Mouse (Mus musculus): ENCODE measurements around the gene 6430550D23Rik. TPM values are rescaled to one million over a fixed set of nuclear protein-coding genes. Genes with fewer than 3 reads are reported as not detected.

The 6430550D23Rik gene
- polyA plus RNA-seq, 1 experiment from 2014 or later = 0.90 TPM

- 35% methylated on average over 4 of the region's 4 CpGs for WGBS (ENCODE audit: insufficient replicate concordance)
- DNase-seq (peak; percentile 63), ATAC-seq (peak; percentile 95)
- peak; percentile 88 for TF ChIP-seq EP300 (IDR thresholded peaks at IDR 0.05; ENCODE audit: low read depth)
- TF ChIP-seq CTCF (IDR thresholded peaks at IDR 0.05; ENCODE audit: low read depth) = peak; percentile 59
- peak overlapping the region; percentile 75 for H3K27ac ChIP-seq (ENCODE audit: low read depth)
- H3K4me2 ChIP-seq (ENCODE audit: low read depth, low read length) = peak overlapping the region; percentile 70
- H3K4me1 ChIP-seq (ENCODE audit: insufficient read depth) = peaks cover 11% of the 10 kb centered on the region
- peak overlapping the region; percentile 29 for H3K4me3 ChIP-seq (ENCODE audit: low read depth, low read length)
- no peaks in the 10 kb centered on the region for H3K9me3 ChIP-seq (ENCODE audit: low read length)
- peak overlapping the region; percentile 50 for H3K9ac ChIP-seq (replicated peaks)
- peaks cover 65% of the 10 kb centered on the region for H3K36me3 ChIP-seq (replicated peaks; ENCODE audit: insufficient read depth, low read length)
- H3K27me3 ChIP-seq (ENCODE audit: insufficient read depth, low read length) = no peaks in the 10 kb centered on the region
Observed at GRCm38 (mm10) chr2:155989085-155989484, 18.7 kb downstream of the 6430550D23Rik start.

- Histone ChIP-seq H3K27ac (ENCODE audit: low read depth) (no peak overlapping the region), H3K4me2 (ENCODE audit: low read depth, low read length) (no peak overlapping the region), H3K27me3 (ENCODE audit: insufficient read depth, low read length) (no peaks in the 10 kb centered on the region), H3K4me3 (ENCODE audit: low read depth, low read length) (no peak overlapping the region), H3K36me3 (replicated peaks; ENCODE audit: insufficient read depth, low read length) (peaks cover 72% of the 10 kb centered on the region), H3K9ac (replicated peaks) (no peak overlapping the region), H3K9me3 (ENCODE audit: low read length) (no peaks in the 10 kb centered on the region), H3K4me1 (ENCODE audit: insufficient read depth) (peaks cover 11% of the 10 kb centered on the region)
- no peak for ATAC-seq
- TF ChIP-seq EP300 (IDR thresholded peaks at IDR 0.05; ENCODE audit: low read depth) (no peak), CTCF (IDR thresholded peaks at IDR 0.05; ENCODE audit: low read depth) (no peak)
- no peak for DNase-seq
- 93% methylated on average over 6 of the region's 6 CpGs for WGBS (ENCODE audit: insufficient replicate concordance)
Observed at GRCm38 (mm10) chr2:155987131-155987530, 20.6 kb downstream of the 6430550D23Rik start.

GRCm38 (mm10) chr2:155985776-155986175, 22.0 kb downstream of the 6430550D23Rik start:
- Histone ChIP-seq H3K4me1 (ENCODE audit: insufficient read depth) (peaks cover 6% of the 10 kb centered on the region), H3K4me3 (ENCODE audit: low read depth, low read length) (no peak overlapping the region), H3K9me3 (ENCODE audit: low read length) (no peaks in the 10 kb centered on the region), H3K36me3 (replicated peaks; ENCODE audit: insufficient read depth, low read length) (peaks cover 71% of the 10 kb centered on the region), H3K27me3 (ENCODE audit: insufficient read depth, low read length) (no peaks in the 10 kb centered on the region), H3K27ac (ENCODE audit: low read depth) (no peak overlapping the region), H3K9ac (replicated peaks) (no peak overlapping the region), H3K4me2 (ENCODE audit: low read depth, low read length) (no peak overlapping the region)
- TF ChIP-seq CTCF (IDR thresholded peaks at IDR 0.05; ENCODE audit: low read depth) (no peak), EP300 (IDR thresholded peaks at IDR 0.05; ENCODE audit: low read depth) (no peak)
- no peak for ATAC-seq
- WGBS (ENCODE audit: insufficient replicate concordance) = 81% methylated on average over 7 of the region's 7 CpGs
- no peak for DNase-seq

- peak; percentile 81 for ATAC-seq
Observed at GRCm38 (mm10) chr2:155979328-155979991, 28.3 kb downstream of the 6430550D23Rik start.

GRCm38 (mm10) chr2:155974087-155974731, 33.6 kb downstream of the 6430550D23Rik start:
- 76% methylated on average over 14 of the region's 14 CpGs for WGBS (ENCODE audit: insufficient replicate concordance)
- peak; percentile 35 for DNase-seq
- no peak overlapping the region for H3K4me2 ChIP-seq (ENCODE audit: low read depth, low read length)
- H3K9ac ChIP-seq (replicated peaks) = no peak overlapping the region
- H3K36me3 ChIP-seq (replicated peaks; ENCODE audit: insufficient read depth, low read length) = peaks cover 52% of the 10 kb centered on the region
- H3K4me1 ChIP-seq (ENCODE audit: insufficient read depth) = no peaks in the 10 kb centered on the region
- H3K27ac ChIP-seq (ENCODE audit: low read depth) = 0 out of 2 replicates have a peak overlapping the region, but pooled peaks have one; percentile 31
- ATAC-seq = peak; percentile 19; the same call in 1 of the 2 replicates
- H3K27me3 ChIP-seq (ENCODE audit: insufficient read depth, low read length) = no peaks in the 10 kb centered on the region
- no peaks in the 10 kb centered on the region for H3K9me3 ChIP-seq (ENCODE audit: low read length)
- peak; percentile 44 for TF ChIP-seq CTCF (IDR thresholded peaks at IDR 0.05; ENCODE audit: low read depth)
- TF ChIP-seq EP300 (IDR thresholded peaks at IDR 0.05; ENCODE audit: low read depth) = no peak
- H3K4me3 ChIP-seq (ENCODE audit: low read depth, low read length) = no peak overlapping the region

More at GRCm38 (mm10) chr2:155979328-155979991, 28.3 kb downstream of the 6430550D23Rik start:
- H3K27me3 ChIP-seq (ENCODE audit: insufficient read depth, low read length) = no peaks in the 10 kb centered on the region
- H3K9me3 ChIP-seq (ENCODE audit: low read length) = no peaks in the 10 kb centered on the region
- H3K36me3 ChIP-seq (replicated peaks; ENCODE audit: insufficient read depth, low read length) = peaks cover 50% of the 10 kb centered on the region
- peak overlapping the region; percentile 25; the same call in 1 of the 2 replicates for H3K4me3 ChIP-seq (ENCODE audit: low read depth, low read length)
- H3K4me1 ChIP-seq (ENCODE audit: insufficient read depth) = no peaks in the 10 kb centered on the region
- TF ChIP-seq CTCF (IDR thresholded peaks at IDR 0.05; ENCODE audit: low read depth) (no peak), EP300 (IDR thresholded peaks at IDR 0.05; ENCODE audit: low read depth) (no peak)
- H3K9ac ChIP-seq (replicated peaks) = no peak overlapping the region
- WGBS (ENCODE audit: insufficient replicate concordance) = 39% methylated on average over 5 of the region's 5 CpGs
- H3K4me2 ChIP-seq (ENCODE audit: low read depth, low read length) = peak overlapping the region; percentile 59
- peak; percentile 65 for DNase-seq
- H3K27ac ChIP-seq (ENCODE audit: low read depth) = peak overlapping the region; percentile 72

- DNase-seq (no peak), ATAC-seq (no peak)
- no peak overlapping the region for H3K4me3 ChIP-seq (ENCODE audit: low read depth, low read length)
- no peaks in the 10 kb centered on the region for H3K27me3 ChIP-seq (ENCODE audit: insufficient read depth, low read length)
- peaks cover 60% of the 10 kb centered on the region for H3K36me3 ChIP-seq (replicated peaks; ENCODE audit: insufficient read depth, low read length)
- no peak overlapping the region for H3K27ac ChIP-seq (ENCODE audit: low read depth)
- 73% methylated on average over 6 of the region's 6 CpGs for WGBS (ENCODE audit: insufficient replicate concordance)
- no peaks in the 10 kb centered on the region for H3K9me3 ChIP-seq (ENCODE audit: low read length)
- no peak for TF ChIP-seq CTCF (IDR thresholded peaks at IDR 0.05; ENCODE audit: low read depth)
- no peak for TF ChIP-seq EP300 (IDR thresholded peaks at IDR 0.05; ENCODE audit: low read depth)
- no peak overlapping the region for H3K4me2 ChIP-seq (ENCODE audit: low read depth, low read length)
- H3K4me1 ChIP-seq (ENCODE audit: insufficient read depth) = no peaks in the 10 kb centered on the region
- H3K9ac ChIP-seq (replicated peaks) = no peak overlapping the region
Observed at GRCm38 (mm10) chr2:155973348-155973747, 34.4 kb downstream of the 6430550D23Rik start.
